Mouse (Mus musculus) kidney, postnatal 14 days (tissue): ENCODE data around the gene Rasgef1a.

Experiments
- DNase-seq: peaks from one replicate; pipeline ENCODE4 v3.0.0; 2022; ENCODE audit warnings: mixed read lengths

Gene Rasgef1a

DNA sequence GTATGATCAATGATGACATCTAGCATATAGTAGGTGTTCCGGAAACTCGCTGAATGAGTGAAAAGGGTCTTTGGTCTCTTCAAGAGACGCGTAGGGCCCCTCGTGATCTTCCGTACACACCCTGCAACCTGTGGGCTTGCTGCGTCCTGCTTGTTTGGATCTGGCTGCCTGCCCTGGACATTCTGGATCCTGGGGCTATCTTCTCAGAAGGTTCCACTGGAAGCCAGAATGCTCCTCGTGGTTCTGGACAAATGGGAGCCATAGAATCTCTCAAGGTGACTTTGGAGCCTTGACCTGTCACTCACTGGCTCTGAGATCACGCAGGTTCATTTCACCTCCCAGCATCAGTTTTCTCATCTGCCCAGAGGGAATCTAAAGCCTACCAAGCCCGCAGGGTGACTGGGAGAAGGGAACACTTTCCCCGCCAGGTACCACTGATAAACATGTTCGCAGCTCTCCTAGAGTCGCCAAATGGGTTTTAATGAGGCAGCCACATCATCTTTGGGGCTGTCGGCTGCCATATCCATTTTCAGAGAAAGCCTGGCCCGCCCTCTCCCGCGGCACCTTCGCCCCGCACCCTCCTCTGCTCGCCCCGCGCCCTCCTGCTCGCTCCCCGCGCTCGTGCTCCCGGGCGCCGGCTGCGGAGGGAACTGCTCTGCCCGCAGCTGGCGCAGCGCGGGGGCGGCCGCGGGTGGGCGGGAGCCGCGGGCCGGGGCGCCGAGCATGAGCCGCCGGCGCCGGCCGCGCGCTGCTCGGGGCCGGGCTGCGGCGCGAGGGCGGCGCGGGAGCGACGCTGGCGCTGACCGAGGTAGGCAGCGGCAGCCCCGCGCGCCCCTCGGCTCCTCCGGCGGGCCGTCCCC, at the start of gene Rasgef1a:
TSS of gene Rasgef1a (plus strand) at position 683 of the 860 bp plus-strand sequence.
- no peak for DNase-seq

DNA sequence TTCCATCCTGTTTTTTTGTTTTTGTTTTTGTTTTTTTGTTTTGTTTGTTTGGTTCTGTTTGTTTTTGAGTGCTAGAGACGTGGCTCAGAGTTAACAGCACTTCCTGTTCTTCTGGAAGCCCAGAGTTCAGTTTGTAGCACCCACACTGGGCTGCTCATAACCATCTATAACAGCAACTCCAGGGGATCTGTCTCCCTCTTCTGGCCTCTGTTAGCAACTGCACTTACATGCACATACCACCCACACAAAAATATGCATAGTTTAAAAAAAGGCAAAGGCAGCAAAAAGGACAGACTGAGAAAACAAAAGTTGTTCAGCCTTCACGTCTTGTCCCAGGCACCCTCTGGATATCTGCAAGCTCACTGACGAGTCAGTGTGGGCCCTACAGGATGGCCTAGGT, 48.0 kb upstream of the Rasgef1a start:
- DNase-seq: no peak

DNA sequence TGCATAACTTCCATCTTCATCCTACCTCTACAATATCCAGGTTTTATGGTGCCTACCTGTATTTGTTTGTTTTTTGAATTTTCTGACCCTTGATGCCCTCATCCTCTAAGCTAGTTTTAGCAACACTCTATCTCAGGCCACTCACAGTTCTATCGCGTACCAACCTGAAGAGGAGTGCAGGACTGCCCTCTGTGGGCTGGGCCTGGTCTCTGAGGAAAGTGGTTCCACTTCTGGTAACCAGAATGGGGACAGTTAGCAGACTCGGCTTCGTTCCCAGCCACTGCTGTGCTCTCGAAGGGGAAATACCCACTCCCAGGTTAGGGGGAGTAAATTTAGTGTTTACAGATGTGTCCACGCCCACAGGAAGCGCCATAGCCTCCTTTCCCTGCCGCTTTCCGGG, 44.5 kb upstream of the Rasgef1a start:
- no peak for DNase-seq

DNA sequence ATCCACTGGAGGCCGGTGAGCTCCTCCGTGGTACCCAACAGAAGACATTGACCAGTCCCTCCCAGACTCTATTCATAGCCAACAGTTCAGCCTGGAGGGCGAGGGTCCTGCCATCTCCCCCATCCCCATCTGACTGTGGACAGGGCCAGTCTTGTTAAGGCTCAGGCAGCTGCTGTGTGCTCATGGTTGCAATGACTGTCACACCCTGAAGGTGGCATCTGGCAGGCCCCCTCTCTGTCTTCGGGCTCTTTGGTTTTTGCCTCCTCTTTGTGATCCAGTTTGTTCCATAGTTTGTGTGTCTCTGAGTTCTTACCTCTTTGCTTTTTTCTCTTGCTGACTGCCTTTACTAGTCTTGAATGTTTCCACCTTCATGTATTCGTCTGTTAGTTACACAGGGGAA, 24.1 kb upstream of the Rasgef1a start:
- no peak for DNase-seq

DNA sequence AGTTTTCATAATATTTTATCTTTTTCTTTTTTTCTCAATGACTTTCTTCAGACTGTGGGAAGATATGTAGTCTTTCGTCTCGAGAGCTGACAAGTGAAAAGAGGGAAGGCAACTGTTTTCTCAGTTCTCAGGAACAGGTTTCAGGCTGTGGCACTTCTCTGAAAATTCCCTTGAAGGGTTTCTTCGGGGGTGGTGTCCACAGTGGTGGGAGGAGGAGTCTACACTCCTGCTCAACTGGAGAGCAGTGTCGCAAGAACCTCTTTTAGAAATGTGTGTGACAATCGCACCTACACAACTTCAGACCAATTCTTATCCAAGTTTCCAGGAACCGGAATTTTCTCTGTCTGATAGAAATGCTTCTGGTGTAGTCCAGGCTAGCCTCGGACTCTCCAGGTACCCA, 22.0 kb upstream of the Rasgef1a start:
- no peak for DNase-seq

DNA sequence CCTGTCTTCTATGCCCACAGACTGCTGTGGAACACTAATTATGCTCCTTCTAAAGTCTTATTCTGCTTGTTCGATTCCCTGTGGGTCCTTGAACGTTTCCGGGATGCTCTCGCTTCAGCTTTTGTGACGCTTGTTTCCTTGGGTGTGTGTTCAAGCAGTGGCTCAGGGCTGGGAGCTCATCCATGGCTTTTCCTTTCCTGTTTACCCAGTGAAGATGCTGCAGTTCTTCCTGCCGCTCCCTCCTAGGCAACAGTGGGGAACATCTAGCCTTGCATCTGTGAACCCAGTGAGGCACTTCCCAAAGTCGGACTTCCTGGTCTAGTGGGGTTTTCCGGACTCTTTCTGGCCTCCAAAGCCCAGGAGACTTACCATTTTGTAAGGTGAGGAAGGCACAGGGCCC, 20.6 kb upstream of the Rasgef1a start:
- DNase-seq: no peak

DNA sequence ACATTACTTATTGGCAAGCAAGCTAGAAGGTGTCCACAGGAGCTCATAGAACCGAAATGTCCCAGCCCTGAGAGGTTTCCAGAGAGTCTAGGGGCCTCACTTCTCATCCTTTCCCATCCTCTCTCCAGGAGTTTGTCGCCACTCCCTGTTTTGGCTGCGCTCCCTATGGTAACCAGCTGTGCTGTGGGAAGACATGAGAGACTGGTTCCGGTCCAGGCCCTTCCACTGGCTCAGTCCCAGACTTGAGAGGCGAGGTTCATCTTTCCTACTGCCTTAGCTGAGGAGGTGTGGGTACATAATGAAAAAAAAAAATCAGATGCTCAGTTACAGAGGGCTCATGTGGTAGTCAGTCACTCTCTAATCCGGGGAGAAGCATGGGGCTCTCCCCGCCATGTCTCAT, 19.9 kb upstream of the Rasgef1a start:
- no peak for DNase-seq

DNA sequence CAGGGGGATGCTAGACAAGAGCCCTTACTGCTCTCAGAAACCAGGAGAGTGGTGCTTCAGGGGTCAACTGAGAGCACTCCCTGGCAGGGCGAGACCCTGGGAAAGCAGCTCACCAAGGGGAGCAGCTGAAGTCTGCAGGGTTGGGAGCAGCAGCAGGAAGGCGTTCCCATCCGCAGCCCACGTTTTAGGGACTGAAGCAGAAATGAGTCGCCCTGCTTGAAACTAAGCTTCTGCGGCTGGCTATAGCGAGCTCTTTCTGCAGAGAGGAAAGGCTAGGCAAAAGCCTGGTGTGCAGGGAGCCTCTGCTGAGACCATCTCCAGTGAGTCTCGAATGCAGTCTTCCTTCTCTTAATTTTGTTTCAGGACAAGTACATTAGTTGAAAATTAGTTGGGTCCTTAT, 19.3 kb upstream of the Rasgef1a start:
- DNase-seq: no peak

DNA sequence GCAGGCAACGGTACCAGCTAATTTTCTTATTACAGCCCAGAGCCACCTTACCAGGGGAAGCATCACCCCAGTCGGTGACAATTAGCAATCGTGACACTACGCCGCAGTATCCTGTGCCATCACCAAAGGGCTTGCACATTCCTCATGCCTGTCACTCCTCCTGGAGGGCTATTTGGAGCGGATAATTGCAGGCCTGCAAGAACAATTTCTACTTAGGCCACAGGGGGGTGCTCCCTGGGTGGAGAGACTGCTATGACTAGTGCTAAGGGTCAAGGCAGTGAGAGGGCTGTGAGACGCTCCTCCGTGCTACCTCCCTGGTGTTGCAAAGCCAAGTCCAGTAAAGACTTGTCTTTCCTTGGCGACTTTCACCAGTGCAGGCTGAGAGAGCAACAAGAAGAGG, 16.1 kb upstream of the Rasgef1a start:
- no peak for DNase-seq

DNA sequence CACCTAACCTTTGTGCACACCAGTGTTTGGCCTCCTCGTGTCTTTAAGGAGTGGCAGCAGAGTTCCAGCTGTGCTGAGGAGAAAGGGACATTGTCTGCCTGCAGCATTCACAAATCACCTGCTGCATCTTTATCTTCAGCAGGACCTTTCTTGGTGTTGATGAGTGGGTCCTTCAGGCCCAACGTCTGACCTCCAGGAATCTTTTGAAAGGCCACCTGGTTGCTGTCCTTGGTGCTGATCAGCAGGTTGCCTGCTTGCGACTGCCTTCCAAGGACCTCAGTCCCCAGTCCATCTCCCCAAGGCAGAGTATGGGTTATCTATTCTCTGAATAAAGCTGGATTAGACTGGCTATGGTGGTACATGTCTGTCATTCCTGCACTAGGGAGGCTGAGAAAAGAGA, 10.0 kb upstream of the Rasgef1a start:
- DNase-seq: peak; percentile 43

DNA sequence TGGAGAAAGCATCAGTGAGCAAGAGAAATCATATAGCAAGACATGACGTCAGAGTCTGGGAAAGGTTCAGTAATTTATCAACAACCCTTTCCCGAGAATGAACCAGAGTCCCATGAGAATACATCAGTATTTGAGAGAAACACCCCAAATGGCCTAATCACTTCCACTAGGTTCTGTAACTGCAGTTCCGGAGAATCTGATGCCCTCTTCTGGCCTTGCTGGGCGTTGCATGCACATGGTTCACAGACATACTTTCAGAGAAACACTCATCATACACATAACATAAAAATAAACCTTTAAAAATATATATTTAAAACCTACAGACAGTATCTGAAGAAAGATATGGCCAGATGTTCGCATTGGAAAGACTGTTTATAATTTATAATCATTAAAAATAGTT, 3.9 kb upstream of the Rasgef1a start:
- DNase-seq: peak; percentile 8

DNA sequence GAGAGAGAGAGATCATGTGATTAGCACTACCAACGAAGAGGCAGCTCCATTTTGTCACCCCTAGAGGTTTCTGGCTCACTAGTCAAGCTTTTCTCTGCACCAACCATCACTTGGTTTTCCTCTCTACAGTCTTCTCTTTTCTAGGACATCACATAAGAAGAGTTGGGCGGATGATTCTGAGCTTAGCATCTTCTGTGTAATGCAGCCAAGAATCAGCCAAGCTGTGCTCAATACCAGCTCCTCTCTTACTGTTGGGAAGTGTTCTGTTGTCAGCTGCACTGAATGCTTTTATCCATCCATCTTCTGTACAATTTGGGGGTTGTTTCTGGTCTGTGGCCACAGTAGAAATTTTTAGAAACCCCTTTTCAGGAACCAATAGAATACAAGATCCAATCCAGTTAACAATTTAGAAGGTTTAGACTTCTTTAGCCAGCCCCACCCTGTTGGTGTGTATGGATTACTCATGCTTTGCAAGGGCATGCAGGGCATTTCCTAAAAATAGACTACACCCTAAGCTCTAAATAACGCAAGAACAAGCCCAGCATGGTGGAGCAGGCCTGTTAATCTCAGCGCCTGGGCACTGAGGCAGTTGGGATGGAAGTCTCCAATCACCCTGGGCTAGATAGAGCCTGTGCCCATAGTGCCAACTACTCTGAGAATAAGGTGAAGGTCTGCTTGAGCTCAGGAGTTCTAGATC, 3.2 kb upstream of the Rasgef1a start:
- no peak for DNase-seq

DNA sequence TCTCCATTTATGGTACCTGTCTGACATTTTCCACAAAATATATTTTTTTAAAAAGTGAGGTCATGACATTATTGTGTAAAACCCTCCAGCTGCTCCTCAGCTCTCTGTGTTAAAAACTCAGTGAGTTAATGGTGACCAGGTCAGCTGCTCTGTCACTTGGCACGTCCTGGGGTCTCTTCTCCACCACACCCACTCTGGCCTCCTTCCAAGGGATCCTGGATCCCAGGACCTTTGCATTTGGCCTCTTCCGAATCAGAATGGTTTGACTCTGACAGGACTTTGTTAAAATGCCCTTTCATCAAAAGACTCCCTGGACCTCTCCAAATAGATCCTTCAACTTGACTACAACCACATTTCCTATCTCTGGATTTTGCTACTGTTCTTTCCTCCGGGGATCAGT, 982 bp upstream of the Rasgef1a start:
- no peak for DNase-seq

DNA sequence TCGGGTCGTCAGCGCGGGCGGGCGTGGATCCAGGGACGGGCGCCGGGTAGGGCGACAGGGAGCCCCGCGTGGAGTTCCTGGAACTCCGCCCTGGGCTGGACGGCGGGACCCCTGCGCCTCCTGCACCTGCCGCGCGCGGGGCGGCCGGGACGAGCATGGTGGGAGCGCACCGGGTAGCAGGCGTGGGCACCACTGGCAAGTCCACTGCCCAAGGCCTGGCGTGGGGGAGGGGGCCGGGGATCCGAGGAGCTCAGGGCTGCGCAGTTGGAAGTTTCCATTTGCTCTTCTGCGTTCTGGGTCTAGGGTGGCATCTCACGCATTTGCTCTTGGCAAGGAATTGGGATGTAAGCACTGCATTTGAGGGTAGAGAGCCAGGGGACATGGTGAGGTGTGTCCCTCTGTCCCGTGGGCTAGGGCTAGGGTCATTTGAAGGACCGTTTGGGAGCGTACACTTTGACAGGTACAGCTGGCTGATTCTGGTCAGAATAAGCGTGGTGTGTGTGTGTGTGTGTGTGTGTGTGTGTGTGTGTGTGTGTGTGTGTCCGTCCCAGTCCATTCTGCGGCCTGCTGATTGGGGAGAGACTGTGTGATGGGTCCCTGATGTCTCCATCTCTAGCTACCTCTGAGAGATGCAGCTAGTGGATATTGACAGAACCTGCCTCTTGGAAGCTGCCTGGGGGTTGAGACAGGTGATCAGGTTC, 528 bp downstream of the Rasgef1a start:
- DNase-seq: no peak

DNA sequence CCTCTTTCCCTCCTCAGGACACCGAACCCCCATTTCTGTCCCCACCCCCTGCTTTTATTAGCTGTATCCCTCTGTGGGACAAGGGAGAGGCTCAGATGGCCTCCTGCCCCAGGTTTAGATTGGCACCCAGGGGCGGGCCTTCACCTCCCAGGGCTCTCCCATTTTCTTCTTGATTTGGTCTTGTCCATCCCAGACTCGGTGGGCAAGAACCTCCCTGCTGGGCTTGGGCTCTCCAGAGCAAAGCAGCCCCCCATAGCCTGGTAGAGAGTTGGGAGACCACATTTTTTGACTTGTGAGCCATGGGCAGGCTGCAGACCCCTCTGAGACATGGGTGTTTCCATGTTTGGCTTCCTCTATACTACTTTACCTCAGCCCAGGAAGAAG, 1.1 kb downstream of the Rasgef1a start:
- no peak for DNase-seq

DNA sequence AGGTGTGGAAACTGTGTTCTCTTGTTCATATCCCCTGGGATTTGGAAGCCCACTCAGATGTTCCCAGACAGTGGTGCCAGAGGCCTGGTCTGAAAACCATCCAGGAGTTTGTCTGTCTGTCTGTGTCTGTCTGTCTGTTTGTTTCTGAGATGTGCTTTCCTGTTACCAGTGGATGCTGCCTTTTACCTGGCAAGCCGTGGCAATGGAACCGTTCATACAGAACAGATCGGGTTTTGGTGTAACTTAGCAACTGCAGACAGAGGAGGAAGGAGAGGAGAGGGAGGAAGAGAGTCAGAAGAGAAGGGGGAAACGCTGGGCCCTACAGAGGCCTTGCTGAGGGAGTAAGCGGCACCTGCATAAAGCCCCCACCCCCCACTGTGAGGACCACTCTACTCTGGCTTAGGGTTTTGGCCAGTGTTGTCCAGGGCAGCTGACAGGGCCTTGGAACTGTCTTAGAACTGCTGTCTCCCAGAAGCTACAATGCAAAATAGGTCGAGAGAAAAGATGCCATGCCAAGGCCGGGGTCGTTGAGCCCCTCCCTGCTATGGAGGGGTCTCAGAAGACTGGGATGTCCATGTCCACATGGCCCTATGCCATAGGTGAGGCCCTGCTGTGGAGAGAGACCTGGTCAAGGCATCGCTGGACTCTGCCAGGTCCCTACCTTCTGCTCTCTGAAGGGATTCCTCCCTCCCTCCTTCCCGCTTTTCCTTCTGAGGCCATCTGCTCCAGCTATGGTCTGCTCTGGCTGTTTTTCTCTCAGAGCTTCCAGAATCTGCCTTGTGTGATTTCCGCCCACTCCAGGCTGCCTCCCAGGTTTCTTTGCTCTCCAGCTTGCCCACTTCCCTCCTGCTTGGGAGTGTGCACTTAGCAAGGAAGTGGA, 2.0 kb downstream of the Rasgef1a start:
- DNase-seq: no peak

DNA sequence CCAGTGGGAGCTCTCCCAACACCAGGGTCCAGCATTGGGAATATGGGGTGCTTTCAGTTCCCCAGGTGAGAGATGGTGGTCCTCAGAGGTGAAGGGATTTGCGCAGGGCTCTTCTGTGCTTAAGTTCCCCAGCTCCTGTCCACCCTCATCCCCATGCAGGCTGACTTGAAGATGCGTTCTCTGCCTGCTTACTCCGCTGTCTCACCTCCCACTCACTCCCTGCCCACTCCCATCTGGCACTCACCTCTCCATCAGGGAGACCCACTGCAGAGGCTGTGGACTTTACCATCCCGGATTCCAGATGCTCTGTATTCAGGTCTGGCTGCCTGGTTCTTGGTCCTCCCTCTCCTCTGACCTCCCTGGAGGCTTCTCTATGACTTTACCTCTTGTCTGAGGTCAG, 3.6 kb downstream of the Rasgef1a start:
- no peak for DNase-seq

DNA sequence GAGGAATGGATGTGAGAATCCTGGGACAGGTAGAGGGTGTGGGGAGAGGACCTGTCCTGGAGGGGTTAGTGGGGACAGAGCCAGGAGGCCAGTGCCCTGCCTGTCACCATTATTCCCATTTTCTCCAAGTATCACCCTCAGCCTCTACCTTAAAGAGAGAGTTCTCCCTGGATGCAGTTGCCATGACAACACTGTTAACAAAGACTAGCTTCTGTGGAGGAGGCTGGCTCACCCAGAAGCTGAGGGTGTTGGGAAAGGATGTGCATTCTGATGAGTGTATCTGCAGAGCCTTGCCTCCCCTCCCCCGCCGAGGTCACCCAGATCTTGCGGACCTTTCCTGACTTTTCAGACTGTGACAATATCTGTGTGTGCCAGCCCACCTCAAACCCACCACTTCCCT, 4.7 kb downstream of the Rasgef1a start:
- no peak for DNase-seq

DNA sequence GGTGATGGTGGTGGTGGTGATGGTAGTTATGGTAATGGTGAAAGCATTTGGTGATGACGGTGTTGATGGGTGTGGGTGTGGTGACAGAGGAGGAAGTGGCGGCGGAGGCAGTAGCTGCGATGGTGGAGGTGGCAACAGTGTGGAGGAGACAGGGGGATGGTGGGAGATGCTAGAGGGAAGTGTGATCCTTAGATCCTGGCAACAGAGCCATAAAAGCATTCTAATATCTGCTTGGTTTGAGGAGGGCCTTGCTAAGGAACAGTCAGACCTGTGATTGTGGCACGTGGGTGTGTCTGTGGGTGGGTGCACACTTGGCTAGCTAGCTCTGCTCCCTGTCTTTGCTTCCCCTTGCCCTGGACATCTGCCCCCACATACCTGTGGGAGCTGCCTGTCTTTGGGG, 7.4 kb downstream of the Rasgef1a start:
- no peak for DNase-seq

DNA sequence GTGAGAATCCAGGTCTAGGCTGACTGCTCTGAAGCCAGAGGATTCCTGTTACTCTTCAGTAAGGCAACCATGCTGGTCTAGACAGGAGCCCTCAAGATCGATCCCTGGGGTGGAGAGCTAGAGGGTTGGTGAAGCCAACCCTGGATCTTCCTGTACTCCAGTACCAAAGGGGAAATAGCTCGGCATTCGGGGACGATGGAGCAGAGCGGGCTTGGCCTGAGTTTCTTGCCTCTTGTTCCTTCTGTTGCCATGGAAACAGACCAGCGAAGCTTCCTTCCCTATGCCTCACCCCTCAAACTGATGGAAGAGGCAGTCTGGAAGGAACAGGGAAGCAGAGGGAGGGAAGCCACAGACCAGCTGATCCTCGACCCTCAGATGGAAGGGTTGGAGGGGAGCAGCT, 8.3 kb downstream of the Rasgef1a start:
- DNase-seq: no peak

DNA sequence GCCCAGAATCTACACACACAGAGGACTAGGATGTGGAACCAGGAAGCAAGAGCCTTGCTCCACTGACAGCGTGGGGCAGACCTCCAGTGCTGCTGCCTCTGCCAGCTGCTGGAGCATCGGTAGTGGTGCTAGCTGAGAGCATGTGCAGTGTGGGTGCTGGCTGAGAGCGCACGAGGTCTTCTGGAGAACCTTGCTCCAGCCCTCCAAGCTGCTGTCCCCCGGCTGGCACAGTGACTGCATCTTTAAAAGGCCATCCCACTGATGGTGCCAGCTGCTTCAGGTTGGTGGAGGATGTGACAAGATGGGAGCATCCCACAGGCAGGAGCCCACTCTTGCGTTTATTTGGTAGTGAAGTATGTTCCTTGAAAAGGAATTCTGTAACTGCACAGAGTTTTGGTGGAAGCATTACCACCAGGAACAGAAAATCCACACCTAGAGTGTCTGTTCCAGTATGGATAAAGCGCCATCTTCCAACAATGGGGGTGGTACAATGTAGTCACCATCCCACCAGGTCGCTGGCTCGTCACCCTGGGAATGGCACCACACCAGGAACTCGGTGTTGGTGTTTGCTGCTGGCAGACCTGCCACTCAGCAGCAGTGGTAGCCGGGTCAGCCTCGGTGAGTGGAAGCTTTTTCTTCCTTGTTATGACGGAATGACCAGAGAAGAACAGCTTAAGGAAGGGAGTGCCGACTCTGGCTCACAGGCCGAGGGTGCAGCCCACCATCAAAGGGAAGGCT, 11.8 kb downstream of the Rasgef1a start:
- DNase-seq: no peak

DNA sequence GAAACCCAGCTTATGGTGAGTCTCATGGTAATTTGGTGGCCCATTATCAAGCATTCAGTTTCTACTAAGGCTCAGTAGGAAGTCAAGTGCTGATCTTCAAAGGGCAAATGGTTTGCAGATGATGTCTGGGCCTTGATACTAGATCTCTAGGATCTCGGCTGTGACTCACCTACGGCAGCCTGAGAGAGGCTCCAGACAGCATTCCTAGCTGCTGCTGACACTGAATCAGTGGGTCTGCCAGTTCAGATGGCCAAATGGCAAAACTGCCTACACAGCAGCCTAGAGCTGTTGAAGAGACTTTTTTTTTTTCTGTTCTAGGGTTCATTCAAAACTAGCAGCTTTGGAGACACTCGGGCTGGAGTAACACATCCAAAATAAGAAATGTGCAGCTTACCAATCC, 15.8 kb downstream of the Rasgef1a start:
- no peak for DNase-seq
